Mouse (Mus musculus) hindbrain, embryonic 15.5 days (tissue): ENCODE measurements around the gene Ogfod2. TPM values are rescaled to one million over a fixed set of nuclear protein-coding genes. Genes with fewer than 3 reads are reported as not detected.

Experiments
- ATAC-seq: fragments of 200-750 bp; cut with Nextera tagmentation; 2 replicates; pipeline ENCODE4 v1.8.0; 2017; ENCODE audit warnings: low read depth, moderate number of reproducible peaks, moderate TSS enrichment; ENCODE audit not compliant: low FRiP score
- H3K27ac ChIP-seq: fragments of 300-500 bp; sonication (generic); replicated peaks from 2 replicates; pipeline ENCODE4 v1.5.1; 2015; ENCODE audit warnings: mild to moderate bottlenecking, inconsistent platforms
- H3K27me3 ChIP-seq: fragments of 300-500 bp; sonication (generic); 2 replicates; pipeline ENCODE4 v1.6.1; 2015; ENCODE audit warnings: control low read depth, inconsistent platforms
- H3K36me3 ChIP-seq: fragments of 300-500 bp; sonication (generic); 2 replicates; pipeline ENCODE4 v1.6.1; 2015; ENCODE audit warnings: control low read depth, inconsistent platforms
- H3K4me1 ChIP-seq: fragments of 300-500 bp; sonication (generic); replicated peaks from 2 replicates; pipeline ENCODE4 v1.6.1; 2015; ENCODE audit warnings: control low read depth, inconsistent platforms
- H3K4me2 ChIP-seq: fragments of 300-500 bp; sonication (generic); 2 replicates; pipeline ENCODE4 v1.6.1; 2015; ENCODE audit warnings: moderate library complexity, mild to moderate bottlenecking, inconsistent platforms
- H3K4me3 ChIP-seq: fragments of 300-500 bp; sonication (generic); 2 replicates; pipeline ENCODE4 v1.5.1; 2015; ENCODE audit warnings: mild to moderate bottlenecking, inconsistent platforms
- H3K9ac ChIP-seq: fragments of 300-500 bp; sonication (generic); 2 replicates; pipeline ENCODE4 v1.6.1; 2015; ENCODE audit warnings: inconsistent platforms
- H3K9me3 ChIP-seq: fragments of 300-500 bp; sonication (generic); 2 replicates; pipeline ENCODE4 v1.6.1; 2016; ENCODE audit warnings: control low read depth, inconsistent platforms
- WGBS: fragments of 180-500 bp; shearing (Covaris S2); methylation state at CpG from one replicate; pipeline ENCODE4 v1.1.7; 2015; 5-methylcytosine and 5-hydroxymethylcytosine counted together
- polyA plus RNA-seq: library from polyadenylated mRNA; unstranded; fragments of >200 nt; fragmentation: Nextera tagmentation; extraction: Ambion mirVana; gene quantifications from 2 replicates; pipeline ENCODE4 v1.2.1, GENCODE M21; 2015

Gene Ogfod2
- polyA plus RNA-seq, 1 experiment from 2014 or later: 37.5 TPM

DNA sequence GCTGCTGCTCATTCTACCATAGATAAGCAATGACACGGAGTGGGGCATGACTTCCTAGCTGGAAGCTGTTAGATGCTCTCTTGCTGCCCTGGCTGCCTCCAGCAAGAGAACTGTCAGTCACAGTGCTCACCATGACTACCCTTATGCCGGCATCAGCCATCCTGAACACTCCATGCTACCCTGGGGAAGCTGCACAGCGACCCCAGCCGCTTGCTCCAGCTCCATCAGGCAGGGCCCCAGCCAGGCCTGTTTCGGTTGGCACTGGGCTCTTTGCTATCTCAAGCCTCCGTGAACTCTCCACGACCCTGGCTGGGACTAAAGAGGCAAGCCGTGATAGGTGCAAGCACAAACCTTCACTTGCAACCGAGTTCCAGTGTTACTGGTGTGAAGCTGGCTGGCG is 49.7 kb downstream of the Ogfod2 start:
- H3K9ac ChIP-seq: no peak overlapping the region
- H3K9me3 ChIP-seq: no peaks in the 10 kb centered on the region
- H3K27ac ChIP-seq: no peak overlapping the region; the same call in 1 of the 2 replicates
- no peak; the same call in 1 of the 2 replicates for ATAC-seq
- whole genome bisulfite sequencing: 34% methylated on average over 10 of the region's 10 CpGs
- H3K27me3 ChIP-seq: no peaks in the 10 kb centered on the region
- no peak overlapping the region for H3K4me2 ChIP-seq
- peaks cover 47% of the 10 kb centered on the region for H3K4me1 ChIP-seq
- H3K36me3 ChIP-seq: no peaks in the 10 kb centered on the region
- no peak overlapping the region for H3K4me3 ChIP-seq

- H3K9me3 ChIP-seq: no peaks in the 10 kb centered on the region
- 0 out of 2 replicates have a peak, but pooled peaks have one; percentile 31 for ATAC-seq
- no peak overlapping the region for H3K9ac ChIP-seq
- H3K4me3 ChIP-seq: no peak overlapping the region
- no peak overlapping the region for H3K27ac ChIP-seq
- no peaks in the 10 kb centered on the region for H3K36me3 ChIP-seq
- 31% methylated on average over 5 of the region's 5 CpGs for WGBS
- peaks cover 54% of the 10 kb centered on the region for H3K4me1 ChIP-seq
- no peak overlapping the region for H3K4me2 ChIP-seq
- no peaks in the 10 kb centered on the region for H3K27me3 ChIP-seq
Measured at GRCm38 (mm10) chr5:124162577-124162976, 50.5 kb downstream of the Ogfod2 start.

- no peak overlapping the region for H3K4me3 ChIP-seq
- ATAC-seq: no peak
- H3K9ac ChIP-seq: no peak overlapping the region
- H3K27ac ChIP-seq: no peak overlapping the region
- peaks cover 63% of the 10 kb centered on the region for H3K4me1 ChIP-seq
- H3K4me2 ChIP-seq: no peak overlapping the region
- H3K27me3 ChIP-seq: no peaks in the 10 kb centered on the region
- WGBS: 78% methylated on average over 11 of the region's 11 CpGs
- no peaks in the 10 kb centered on the region for H3K36me3 ChIP-seq
- no peaks in the 10 kb centered on the region for H3K9me3 ChIP-seq
Measured at GRCm38 (mm10) chr5:124163445-124163844, 51.3 kb downstream of the Ogfod2 start.

Other genes with a start within 250 kb of the Ogfod2 start
- gene Hcar2, start 246.8 kb upstream of the Ogfod2 start, polyA plus RNA-seq: not detected in 2 replicates
- 0.88 and 0.99 TPM in 2 replicates for gene Hcar1, start 232.3 kb upstream of the Ogfod2 start, polyA plus RNA-seq
- gene Denr, start 205.1 kb upstream of the Ogfod2 start, polyA plus RNA-seq: 118 and 125 TPM in 2 replicates
- gene Gm43518, start 184.9 kb upstream of the Ogfod2 start, polyA plus RNA-seq: 3.8 and 4.2 TPM in 2 replicates
- gene Ccdc62, start 181.6 kb upstream of the Ogfod2 start, polyA plus RNA-seq: 3.7 and 4.6 TPM in 2 replicates
- 33.9 and 34.2 TPM in 2 replicates for gene Hip1r, start 138.7 kb upstream of the Ogfod2 start, polyA plus RNA-seq
- gene Vps37b, start 80.0 kb upstream of the Ogfod2 start, polyA plus RNA-seq: 75.5 and 82.4 TPM in 2 replicates
- 21.5 and 23.5 TPM in 2 replicates for gene Abcb9, start 16.5 kb upstream of the Ogfod2 start, polyA plus RNA-seq
- 78.4 and 81.6 TPM in 2 replicates for gene Arl6ip4, start 3.8 kb downstream of the Ogfod2 start, polyA plus RNA-seq
- 10.8 and 11.5 TPM in 2 replicates for gene Pitpnm2, start 137.5 kb downstream of the Ogfod2 start, polyA plus RNA-seq
- gene Mphosph9, start 215.7 kb downstream of the Ogfod2 start, polyA plus RNA-seq: 10.8 and 11.4 TPM in 2 replicates
- gene 2810006K23Rik, start 215.8 kb downstream of the Ogfod2 start, polyA plus RNA-seq: 15.4 and 16.2 TPM in 2 replicates